Mouse (Mus musculus) urinary bladder, adult 2 months (tissue): Measurements from ENCODE around the gene Dgcr8. TPM values are rescaled to one million over a fixed set of nuclear protein-coding genes. Genes with fewer than 3 reads are reported as not detected.
A peak's percentile ranks its signal among the peaks of the same experiment; 100 is the strongest.

Experiments
- DNase-seq: peaks from one replicate; pipeline ENCODE4 v3.0.0; 2022; ENCODE audit warnings: low spot score
- polyA plus RNA-seq: library from polyadenylated mRNA; depleted of rRNA; stranded (reverse); fragments of >200 nt; gene quantifications from 2 replicates; pipeline ENCODE4 v1.2.3, GENCODE M21; 2012; rRNA removed

The Dgcr8 gene
- polyA plus RNA-seq, 1 experiment = 25.8 TPM

GRCm38 (mm10) chr16:18220856-18221542 lies 68.0 kb downstream of the Dgcr8 start:
- no peak for DNase-seq

- DNase-seq = no peak
These were observed 69.0 kb downstream of the Dgcr8 start for GRCm38 (mm10) chr16:18220001-18220400.

- no peak for DNase-seq
These were observed 70.5 kb downstream of the Dgcr8 start for GRCm38 (mm10) chr16:18218580-18218996.

GRCm38 (mm10) chr16:18217579-18217978 lies 71.5 kb downstream of the Dgcr8 start, which contains the start of gene Ccdc188:
Gene Ccdc188 (plus strand): TSS chr16:18217879.
- no peak for DNase-seq

GRCm38 (mm10) chr16:18214858-18215257 lies 74.2 kb downstream of the Dgcr8 start:
- DNase-seq = no peak

- no peak for DNase-seq
These were observed 75.4 kb downstream of the Dgcr8 start for GRCm38 (mm10) chr16:18213689-18214088.

- DNase-seq = peak; percentile 72
These were observed 77.5 kb downstream of the Dgcr8 start for GRCm38 (mm10) chr16:18211417-18212171.

- no peak for DNase-seq
These were observed 78.2 kb downstream of the Dgcr8 start for GRCm38 (mm10) chr16:18210701-18211416.

Other genes starting within 250 kb of the Dgcr8 start
- 105 and 136 TPM in 2 replicates for gene Dgcr6, start 236.4 kb downstream of the Dgcr8 start, polyA plus RNA-seq
- 35.2 and 40.6 TPM in 2 replicates for gene Prodh, start 199.0 kb downstream of the Dgcr8 start, polyA plus RNA-seq
- 4.3 and 4.9 TPM in 2 replicates for gene Rtn4r, start 161.6 kb downstream of the Dgcr8 start, polyA plus RNA-seq
- gene Ccdc188, start 71.4 kb downstream of the Dgcr8 start, polyA plus RNA-seq = not detected in 2 replicates
- gene Zdhhc8, start 54.1 kb downstream of the Dgcr8 start, polyA plus RNA-seq = 27.3 and 35.1 TPM in 2 replicates
- gene Trmt2a, start 40.6 kb downstream of the Dgcr8 start, polyA plus RNA-seq = 55.6 and 56.7 TPM in 2 replicates
- gene Ranbp1, start 40.5 kb downstream of the Dgcr8 start, polyA plus RNA-seq = 88.4 and 90.6 TPM in 2 replicates
- not detected in 2 replicates for gene Gm49776, start 30.9 kb downstream of the Dgcr8 start, polyA plus RNA-seq
- 36.6 and 43.0 TPM in 2 replicates for gene Tango2, start 58.9 kb upstream of the Dgcr8 start, polyA plus RNA-seq
- gene Arvcf, start 58.9 kb upstream of the Dgcr8 start, polyA plus RNA-seq = 15.6 and 17.3 TPM in 2 replicates
- gene Txnrd2, start 137.1 kb upstream of the Dgcr8 start, polyA plus RNA-seq = 16.5 and 21.5 TPM in 2 replicates
- 169 and 205 TPM in 2 replicates for gene Comt, start 137.6 kb upstream of the Dgcr8 start, polyA plus RNA-seq
- 7.9 and 8.4 TPM in 2 replicates for gene Gnb1l, start 209.5 kb upstream of the Dgcr8 start, polyA plus RNA-seq
- 4.4 and 5.6 TPM in 2 replicates for gene Rtl10, start 209.7 kb upstream of the Dgcr8 start, polyA plus RNA-seq